Mouse (Mus musculus): ENCODE results near the gene Gm17509.
"Not testable (repeated sequence)": the region's sequence is repeated elsewhere in the genome, so short reads cannot be mapped to it uniquely, and the experiment has no call there.

Gm17509 gene

DNA sequence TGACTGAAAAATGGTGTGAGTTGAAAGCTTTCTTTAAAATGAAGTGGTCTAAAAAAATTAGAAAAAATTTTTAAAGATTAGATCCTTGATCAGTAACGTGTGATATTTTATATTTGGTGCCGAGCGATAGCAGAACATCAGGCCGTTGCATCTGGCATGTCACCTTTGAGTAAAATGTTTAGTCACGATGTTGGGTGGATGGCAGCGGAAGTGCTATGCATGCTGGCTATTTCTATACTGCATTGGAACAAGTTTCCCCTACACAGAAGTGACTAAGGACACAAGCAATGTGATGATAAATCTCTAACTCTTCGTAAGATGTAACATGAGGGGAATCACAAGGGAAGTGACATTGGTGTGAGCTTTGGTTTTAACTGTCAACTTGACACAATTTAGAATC is 16.2 kb downstream of the Gm17509 start:
- no peak for DNase-seq

DNA sequence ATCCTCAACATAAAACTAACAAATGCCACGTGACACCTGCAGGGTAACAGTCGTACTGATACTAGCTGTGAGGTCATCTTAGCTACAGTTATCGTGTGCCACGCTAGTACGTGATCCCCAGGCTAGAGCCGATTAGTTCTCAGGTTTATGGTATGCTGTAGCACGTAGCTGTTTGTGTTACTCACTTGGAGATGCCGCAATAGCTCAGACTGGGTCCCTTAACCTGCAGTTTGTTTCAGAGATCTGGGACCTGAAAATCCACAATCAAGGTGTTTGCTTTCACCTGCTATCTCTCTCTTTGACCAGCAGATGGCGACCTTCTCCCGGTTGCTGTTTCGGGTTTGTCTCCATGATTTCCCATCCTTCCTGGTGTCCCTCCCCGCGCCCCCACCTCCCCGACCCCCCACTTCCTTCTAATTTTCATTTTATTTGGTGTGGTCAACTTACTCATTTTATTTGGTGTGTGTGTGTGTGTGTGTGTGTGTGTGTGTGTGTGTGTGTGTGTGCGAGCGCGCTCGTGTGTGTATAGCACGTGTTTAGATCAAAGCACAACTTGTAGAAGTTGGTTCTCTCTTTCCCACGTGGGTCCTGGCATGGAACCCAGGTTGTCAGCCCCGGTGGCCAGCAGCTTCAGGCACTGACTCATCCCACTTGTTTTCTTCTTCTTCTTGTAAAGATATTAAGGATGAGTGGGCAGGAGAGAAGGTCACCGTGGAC is 18.0 kb downstream of the Gm17509 start:
- no peak for DNase-seq

GRCm38 (mm10) chr13:117198402-117199083 is 22.3 kb downstream of the Gm17509 start:
- peak; percentile 76 for DNase-seq

DNA sequence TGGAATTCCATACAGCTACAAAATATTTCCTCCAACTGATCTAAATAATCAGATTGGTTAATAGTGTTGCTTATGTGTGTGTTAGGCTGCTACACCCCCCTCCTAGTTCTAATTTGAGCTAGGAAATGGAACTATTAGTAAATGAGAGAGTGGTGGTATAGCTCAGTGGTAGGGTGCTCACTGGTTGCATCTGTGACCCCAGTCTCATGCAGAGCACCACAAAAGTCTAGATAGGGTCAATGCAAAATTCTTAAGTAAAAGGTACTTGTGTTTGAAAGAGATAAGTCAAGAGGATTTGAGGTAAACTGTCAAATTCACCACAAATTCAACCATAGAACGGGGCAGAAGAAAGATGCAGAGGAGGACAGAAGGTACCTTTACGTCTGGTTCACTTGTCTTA is 23.2 kb downstream of the Gm17509 start:
- no peak for DNase-seq

GRCm38 (mm10) chr13:117195569-117196495 is 25.0 kb downstream of the Gm17509 start:
- no peak for DNase-seq

DNA sequence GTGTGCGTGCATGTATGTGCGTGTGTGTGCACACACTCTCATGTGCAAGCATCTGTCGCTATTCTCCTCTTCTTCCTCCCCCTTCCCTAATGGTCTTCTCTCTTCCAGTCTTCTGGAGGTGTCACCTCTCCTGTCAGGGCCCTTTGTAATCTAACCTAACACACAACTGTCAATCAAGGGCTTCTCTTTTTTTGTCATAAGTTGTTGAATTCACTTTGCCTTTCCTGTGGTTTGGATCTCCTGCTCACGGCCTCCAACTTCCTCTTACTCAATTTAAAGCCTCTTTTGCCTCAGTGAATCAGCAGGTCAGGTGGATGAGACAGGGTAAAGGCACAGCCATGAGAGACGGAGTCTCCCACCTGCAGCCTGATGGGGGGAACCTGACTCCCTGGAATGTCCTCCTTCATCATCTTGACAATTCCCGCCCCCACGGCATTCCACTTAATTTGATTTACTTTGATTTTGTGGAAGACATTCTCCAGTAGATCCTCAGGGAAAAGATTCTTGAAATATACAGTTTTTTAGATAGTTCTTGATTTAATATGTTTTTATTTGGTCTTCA is 27.4 kb downstream of the Gm17509 start:
- DNase-seq = no peak

DNA sequence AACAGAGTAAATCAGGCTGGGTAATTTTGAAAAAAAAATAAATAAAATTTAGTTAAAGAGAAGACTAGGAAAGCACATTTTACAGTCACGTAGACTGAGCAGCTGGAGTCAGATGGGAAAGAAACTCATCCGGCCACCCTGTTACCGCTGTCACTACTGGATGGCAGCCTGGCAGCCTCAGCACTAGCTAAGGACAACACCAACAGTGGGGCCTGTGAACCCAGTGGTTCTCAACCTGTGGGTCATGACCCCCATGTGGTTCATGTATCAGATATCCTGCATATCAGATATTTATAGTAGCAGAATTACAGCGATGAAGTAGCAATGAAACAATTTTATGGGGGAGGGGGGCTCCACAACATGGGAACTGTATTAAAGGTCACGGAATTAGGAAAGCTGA is 28.7 kb downstream of the Gm17509 start:
- DNase-seq = no peak

DNA sequence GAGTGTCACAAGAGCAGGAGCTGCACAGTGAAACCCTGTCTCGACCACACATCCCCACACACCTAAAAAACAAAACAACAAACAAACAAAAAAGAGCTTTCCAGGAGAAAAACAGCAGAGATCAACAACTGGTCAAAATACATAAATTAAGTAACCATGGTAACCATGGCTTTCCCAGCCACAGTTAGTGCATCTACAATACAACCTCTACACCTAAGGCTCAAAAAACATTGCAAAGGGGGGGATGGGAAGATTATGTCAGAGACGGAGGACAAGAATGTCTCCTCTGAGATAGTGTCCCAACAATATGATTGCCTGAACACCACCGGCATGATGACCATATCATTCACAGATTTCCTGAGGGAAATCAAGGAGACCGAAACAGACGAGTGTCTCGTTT is 35.5 kb downstream of the Gm17509 start:
- DNase-seq = no peak

GRCm38 (mm10) chr13:117183288-117183687 is 37.6 kb downstream of the Gm17509 start:
- DNase-seq = no peak

DNA sequence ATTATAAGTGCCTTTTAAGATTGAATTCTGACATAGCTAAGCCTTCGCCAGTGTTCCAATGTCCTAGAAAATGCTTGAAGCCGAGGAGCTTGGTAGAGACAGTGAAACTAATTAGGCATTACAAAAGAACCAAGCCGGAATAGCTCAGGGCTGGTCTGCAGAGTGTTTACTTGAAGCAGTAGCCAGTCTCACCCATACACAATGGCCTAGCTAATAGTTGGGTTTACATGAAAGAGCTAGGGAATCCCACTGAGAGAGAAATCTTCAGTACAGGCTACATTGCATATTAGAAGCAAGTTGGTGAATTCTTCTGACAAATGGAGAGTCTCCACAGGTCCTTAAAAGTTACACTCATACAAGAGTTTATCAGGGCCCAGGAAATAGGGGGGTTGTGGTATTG is 40.0 kb downstream of the Gm17509 start:
- DNase-seq = not testable (repeated sequence)
